Mouse (Mus musculus) spleen, adult 18-20 months (tissue): ENCODE results near the gene Gcfc2.

Experiments
- DNase-seq, 2 experiments: peaks; one replicate each; pipeline ENCODE4 v3.0.0; 2022; ENCODE audit warnings: mixed read lengths in 2 of 2

The Gcfc2 gene

DNA sequence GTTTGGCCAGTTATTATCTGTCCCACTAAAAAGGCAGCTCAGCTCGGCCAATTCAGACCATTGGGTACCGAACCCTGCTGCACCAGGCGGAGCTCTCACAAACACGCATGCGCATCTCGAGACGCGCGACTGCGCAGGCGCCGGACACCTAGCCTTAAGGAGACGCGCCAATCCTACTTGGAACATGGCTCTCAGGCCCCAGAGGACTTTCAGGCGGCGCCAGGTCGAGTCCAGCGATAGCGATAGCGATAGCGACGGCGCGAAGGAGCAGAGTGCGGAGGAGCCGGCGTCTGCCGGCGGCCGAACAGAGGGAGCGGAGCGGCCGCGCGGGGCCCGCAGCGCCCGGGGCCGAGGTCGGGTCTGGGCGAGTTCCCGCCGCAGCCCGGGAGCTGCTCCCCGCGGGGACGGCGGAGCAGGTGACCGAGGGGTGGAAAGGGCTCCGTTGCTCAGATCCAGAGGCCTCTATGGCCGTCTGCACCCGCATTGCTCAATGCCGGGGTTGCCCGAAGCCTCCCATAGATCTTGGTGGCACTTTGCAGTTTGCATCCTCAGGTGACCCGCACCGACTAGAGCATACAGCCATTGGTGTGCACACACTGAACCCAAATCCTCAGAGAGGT, at the start of gene Gcfc2:
TSS of gene Gcfc2 (plus strand) at position 147 of the 620 bp plus-strand sequence.
- peak; percentile 83 to 98 for DNase-seq

DNA sequence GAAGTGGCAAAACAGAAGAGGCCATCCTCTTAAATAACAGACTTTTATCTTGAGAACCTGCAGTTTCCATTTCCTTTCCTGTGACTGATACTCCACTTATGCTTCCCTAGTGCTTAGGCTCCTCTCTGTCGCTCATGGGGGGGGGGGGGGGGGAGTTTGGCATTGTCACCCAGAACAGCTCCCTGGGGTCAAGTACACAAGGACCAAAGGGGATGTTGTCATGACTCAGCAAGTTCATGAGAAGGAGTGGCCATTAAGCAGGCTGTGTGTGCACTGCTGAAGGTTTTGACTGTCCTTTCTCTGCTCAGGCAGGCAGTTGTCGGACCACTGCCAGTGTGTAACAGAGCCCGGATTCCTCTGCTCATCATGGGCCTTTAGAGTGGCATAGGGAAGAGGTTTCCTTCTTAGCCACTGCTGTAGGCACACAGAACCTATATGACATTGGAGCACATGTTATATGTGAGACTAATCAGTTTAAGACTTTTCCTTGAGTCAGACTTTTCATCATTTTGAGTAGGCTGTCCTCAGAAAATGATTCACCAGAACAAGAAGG, 27.7 kb upstream of the Gcfc2 start:
- no peak for DNase-seq

DNA sequence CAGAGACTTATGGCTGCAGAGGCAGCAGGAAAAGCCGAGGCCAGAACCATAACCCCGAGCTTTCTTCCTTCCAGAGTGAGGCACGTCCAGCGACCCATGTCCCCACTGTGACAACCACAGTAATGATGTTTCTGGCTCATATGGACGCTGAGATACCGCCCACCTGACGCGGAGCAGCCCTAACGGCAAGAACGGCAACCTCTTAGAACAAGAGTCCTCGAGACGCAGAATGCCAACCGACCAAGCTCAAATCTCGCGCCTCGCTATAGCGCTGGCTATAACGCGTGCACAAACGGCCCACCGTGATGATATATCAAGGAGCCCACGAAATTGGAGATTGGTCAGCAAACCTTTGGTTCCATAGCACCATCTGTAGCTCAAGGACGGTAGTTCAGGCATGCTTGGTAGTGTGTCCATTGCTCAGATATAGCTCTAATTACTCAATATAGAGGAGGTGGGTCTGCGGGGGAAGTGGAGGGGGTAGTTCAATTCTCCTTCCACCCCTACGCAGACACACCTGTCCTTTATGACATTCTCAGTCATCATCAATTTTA, 13.1 kb upstream of the Gcfc2 start:
- DNase-seq = no peak

DNA sequence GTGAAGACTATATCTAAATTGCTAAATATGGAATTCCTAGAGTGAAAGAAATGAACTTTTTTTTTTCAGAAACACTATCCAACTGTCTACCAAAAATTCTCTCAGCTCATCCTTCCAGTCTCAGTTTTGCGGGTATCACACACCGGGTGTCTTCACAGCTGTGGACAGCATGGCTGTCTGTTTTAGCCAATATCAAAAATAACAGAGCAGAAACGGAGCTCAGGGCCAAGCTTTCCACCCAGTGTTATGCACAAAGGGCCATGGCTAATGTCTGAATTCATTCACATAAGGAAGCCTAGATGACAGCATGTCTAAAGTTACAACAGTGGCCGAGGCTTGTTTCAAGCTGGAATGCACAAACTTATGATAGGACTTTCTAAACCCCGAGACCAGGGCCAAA, 12.2 kb upstream of the Gcfc2 start:
- DNase-seq = no peak

DNA sequence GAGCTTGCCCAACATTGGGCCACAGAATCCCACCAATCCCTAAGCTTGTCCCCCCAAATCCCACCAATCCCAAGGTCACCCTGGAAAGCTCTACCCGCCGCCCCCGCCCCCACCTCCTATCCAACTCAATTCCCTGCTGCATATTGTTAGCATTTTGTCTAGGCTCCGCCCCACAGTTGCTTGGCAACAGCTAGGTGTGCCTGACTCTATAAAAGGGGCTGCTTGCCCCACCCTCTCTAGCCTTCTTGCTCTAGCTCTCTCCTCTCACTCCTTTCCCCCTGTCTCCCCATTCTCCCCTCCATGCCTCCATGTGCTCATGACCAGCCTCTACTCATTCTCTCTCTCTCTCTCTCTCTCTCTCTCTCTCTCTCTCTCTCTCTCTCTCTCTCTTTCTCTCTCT, 11.8 kb upstream of the Gcfc2 start:
- no peak for DNase-seq

DNA sequence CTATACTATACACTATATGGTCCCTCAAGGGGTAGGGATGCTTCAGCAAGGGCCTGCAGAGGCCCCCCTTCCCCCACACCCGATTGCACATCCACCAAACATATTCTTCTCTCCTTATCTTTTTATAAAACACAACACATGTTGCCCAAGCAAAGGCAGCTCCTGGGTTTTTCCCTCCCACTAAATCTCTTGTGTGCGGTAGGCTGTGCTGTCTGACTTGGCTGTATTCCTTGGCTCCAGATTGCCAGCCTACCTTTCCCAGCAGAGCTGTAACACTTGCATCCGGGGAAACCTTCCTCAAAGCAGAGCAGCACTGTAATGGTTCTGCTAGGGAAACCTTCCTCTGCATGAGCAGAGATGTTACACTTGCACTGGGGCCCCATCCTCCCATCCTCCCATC, 11.3 kb upstream of the Gcfc2 start:
- DNase-seq = no peak

DNA sequence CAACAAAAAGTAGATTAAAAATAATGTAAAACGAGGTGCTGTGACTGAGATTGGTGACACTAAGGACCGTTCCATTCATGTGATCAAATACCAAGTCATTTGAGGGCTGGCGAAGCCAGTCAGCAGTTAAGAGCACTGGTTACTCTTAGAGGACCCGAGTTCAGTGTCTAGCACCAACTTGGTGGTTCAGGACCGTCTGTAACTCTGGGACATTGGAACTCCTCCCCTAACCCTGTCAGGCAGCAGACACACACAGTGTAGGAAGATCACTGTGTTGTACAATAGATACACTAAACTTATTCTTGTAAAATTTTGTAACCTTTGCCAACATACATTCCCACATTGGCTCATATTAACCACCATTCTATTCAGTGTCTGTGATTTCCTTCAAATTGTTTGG, 835 bp downstream of the Gcfc2 start:
- no peak for DNase-seq

DNA sequence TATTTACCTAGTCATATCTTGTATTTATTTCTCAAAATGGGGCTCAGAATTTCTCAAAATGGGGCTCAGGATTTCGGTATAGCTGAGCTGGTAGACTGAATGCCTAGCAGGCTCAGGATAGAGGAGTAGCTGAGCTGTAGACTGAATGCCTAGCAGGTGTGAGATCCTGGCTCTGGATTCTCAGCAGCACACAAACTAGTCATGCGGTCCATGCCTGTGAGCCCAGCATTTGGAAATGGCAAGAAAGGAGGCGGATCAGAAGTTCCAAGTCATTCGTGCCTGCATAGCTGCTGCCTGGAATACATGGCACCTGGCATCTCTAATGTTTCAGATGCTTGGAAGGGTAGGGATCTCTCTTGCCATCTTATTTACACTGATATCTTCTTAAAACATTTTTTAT, 5.9 kb downstream of the Gcfc2 start:
- no peak for DNase-seq

DNA sequence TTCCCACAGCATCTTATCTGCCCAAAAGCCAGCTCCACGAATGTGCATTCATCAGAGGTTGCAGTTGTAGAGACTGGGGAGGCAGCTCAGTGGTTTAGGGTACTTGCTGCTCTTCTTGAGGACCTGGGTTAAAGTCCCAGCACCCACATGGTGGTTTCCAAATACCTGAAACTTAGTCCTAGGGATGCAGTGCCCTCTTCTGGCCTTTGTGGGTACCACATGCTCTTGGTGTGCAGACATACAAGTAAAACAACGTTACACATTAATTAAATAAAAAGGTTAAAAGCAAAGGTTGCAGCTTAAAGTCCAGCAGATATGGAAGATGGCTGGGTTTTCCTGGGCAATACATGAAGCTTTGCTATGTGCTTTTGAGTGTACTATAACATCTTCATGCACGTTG, 9.8 kb downstream of the Gcfc2 start:
- no peak for DNase-seq

DNA sequence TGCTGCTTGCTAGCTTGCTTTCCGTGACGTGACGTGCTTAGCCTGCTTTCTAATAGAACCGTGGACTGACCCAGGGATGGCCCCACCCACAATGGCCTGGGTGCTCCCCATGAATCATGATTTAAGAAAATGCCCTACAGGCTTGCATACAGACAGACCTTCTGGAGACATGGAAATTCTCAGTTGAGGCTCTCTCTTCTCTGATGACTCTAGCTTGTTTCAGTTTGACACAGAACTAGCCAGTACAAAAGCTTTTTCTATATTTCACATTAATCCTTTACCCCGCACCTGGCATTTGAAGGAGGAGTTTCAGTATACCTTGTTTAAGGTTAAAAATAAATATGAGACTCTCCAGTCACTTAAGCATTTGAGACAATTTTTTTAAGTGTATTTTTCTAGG, 18.2 kb downstream of the Gcfc2 start:
- no peak for DNase-seq

DNA sequence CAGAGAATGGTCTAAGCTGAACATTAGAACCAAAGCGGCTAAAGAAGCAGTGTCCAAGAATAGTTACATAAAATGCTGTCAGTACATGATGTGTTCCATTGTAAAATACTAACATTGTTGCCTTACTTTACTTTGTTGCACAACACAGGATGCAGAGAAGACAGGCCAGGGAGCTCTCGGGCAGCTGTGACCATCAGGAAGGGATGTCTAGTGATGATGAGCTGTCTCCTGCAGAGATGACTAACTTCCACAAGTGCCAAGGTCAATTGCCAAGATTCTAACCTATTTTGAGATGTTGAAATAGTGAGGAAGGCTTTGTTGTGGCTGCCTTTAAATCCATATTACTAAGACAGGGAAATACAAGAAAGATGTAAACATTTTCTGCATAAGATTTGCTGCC, 19.8 kb downstream of the Gcfc2 start:
- DNase-seq = no peak

DNA sequence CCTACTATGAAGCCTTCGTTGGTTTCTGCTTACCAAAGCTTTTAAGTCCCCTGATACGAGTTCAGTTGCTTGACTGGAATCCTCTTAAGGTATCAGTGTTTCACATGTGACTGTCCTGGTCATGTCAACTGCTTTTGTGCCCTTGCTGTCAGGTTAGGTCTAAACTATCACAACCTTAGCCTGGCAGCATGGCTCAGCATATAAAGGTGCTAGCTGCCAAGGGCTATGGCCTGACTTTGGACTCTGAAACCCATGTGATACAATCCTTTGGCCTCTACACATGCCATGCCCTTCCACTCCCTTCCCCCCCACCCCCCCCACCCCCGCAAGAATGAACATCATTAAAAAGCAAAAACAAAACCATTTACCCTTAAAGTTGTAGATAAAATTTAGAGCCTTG, 21.0 kb downstream of the Gcfc2 start:
- no peak for DNase-seq

DNA sequence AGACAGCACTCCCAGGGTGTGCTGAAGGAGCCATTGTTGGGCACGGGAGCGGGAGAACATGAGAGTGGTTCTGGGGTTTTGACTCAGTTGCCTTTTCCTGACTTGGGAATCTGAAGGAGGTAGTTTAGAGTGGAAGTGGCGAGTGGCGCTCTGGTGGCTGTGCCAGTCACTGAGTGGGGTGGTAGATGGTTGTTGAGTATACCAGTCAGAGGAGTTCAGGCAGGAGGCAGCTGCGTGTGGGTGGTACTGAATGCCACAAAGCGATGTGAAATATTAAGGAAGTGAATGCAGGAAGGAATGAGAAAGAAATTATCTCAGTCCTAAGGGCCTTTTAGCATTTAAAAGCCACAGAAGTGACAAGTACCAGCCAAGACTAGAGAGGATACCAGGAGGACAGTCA, 23.4 kb downstream of the Gcfc2 start:
- DNase-seq = no peak

DNA sequence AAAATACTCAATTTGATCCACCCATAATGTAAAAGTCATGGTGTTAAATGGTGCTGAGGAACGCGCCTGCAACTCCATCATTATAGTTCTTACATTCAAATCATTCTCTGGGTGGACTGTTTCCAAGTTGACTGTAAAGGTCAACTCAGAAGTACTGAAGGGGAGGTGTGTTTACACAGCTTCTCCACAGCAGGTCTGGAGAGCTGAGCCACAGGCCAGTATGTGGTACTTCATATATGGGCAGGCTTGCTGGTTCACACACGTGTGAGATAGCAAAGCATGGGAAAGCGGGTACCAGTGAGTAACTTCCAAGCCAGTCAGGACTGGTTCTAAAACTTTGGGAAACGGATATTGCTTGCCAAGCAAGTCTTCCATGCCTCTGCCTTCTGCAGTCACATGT, 31.7 kb downstream of the Gcfc2 start:
- DNase-seq = no peak

DNA sequence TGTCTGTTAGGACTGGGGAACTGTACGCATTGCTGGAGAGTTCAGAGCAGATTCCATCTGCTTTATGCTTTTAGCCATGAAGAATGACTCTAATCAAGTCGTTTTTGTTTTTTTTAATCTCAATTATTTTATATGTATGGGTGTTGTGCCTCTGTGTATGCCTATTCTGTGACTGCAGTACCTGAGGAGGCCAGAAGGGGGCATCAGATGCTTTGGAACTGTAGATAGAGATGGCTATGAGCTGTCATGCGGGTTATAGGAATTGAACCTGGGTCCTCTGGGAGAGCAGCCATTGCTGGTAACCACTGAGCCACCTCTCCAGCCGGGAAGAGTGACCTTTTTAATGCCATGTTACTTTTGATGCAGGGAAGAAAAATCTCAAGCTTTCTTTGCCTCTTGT, 32.9 kb downstream of the Gcfc2 start:
- DNase-seq = no peak

DNA sequence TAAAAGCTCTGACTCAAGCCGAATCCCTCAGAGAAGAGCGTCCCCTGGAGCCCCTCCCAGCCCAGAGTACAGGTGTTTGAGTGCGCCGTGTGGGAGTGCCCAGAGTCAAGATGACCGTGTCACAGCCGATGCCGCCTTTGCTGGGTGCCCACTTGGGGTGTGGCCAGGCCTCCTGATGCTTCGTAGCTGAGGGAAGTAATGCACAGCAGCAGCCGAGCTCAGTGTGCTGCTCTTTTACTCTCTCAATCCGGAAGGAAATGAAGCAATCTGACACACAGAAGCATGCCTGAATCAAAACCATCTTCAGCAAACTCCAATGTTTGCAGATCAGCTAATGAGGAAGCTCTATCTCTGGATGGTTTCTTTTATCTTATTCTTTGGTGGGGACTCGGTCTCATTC, 34.5 kb downstream of the Gcfc2 start:
- DNase-seq = no peak

DNA sequence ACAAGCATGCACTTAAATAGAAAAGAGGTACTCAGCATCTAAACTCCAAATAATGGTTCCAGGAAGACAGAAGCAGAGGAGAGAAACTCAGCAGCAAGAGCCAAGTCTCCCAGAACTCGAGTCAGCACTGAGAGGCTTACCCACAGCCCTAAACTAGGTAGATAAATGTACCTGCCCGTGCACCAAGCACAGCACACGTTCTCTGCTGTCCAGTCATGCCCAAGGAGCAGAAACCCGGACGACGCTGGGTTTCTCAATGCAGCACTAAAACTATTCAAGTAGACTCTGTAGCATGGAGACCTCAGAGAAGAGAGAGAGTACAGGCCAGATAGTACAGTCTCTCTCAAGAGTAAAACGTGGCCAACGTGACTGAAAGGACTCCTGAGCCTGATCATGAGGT, 36.4 kb downstream of the Gcfc2 start:
- DNase-seq = no peak

DNA sequence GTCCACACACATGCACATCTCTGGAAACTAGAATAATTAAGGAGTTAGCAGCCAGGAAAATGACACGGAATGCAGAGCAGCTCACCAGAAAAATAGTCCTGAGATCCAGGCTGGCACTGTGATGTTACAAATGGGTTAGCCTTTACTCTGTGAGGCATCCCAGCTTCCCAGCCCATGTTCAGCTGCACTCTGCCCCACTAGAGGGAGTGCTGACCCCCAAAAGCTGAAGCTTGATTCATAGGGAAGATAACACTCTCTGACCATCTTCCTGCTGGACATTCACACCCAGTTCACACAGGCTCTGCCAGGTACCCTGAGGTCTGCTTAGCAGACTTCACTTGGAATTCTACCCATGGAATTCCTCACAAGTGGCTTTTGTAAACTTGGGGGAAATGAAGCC, 36.8 kb downstream of the Gcfc2 start:
- no peak for DNase-seq

DNA sequence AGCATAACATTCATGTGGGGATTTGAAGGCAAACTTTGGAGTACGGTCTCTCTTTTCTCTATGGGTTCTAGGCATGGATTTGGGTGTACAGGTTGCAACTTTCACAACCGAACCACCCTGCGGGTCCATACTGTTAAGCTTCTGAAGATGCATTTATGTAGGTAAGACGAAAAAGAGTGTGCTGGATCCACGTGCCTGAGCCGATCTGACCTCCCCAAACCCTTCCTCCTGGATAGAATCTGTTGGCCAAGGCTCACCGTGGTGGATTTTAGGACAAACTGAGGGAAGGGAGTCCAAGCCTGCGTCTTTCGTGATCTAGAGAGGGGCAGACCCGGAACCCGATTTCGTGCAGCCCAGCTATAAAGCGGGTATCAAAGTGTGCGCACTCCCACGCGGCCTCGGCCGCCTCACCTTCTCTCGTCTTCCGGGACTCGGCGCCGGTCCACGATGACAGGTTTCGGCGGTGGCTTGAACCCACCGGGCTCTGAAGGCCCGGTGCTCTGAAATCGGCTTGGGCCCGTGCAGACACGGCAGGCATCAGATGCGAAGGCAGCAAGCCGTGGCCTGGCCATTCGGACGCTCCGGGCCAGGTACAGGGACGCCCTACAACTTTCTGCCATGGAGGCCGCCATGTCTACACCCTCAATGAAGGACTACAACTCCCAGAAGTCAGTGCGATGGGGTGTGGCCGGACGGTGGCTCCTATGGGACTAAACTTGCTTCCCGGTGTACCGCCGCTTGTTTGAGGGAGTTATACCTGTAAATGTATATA, 42.0 kb downstream of the Gcfc2 start, which contains the start of gene Mrpl19:
TSS of gene Mrpl19 (minus strand) at position 663 of the 772 bp plus-strand sequence.
- DNase-seq = peak; percentile 78 to 94

DNA sequence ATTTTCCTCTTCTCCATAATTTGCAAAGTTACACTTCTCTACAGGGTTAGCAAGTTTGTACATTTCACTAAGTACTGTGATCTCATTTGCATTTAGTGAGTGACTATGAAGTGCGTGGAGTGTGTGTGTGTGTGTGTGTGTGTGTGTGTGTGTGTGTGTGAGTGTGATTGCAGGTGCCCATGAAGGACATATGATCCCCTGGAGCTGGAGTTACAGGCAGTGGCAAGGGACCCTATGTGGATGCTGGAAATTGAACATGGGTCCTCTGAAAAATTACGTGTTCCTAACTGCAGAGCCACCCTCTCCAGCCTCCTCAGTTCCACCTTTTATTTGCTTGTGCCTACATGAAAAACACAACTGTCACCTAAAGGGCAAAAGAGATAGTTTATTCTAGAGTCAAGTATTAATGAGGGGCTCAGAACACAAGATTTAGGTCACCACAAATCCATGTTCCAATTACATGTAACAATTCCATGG, 42.6 kb downstream of the Gcfc2 start:
- DNase-seq = no peak

DNA sequence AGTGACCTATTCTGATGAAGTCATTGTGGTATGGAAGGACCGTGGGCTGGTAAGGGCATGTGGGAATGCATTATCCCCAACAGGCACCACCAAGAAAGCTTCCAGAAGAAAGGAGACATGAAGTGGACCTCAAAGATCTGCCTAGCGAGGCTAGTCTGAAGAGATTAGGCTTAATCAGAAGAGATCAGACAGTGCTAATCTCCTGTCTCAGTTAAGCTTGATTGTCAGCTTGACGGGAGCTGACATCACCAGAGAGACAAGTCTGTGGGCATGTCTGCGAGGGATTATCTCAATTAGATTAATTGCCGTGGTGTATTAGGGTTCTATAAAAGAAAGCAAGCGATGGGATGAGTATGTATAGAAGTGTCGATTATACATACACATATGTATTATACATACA, 47.7 kb downstream of the Gcfc2 start:
- DNase-seq = no peak

DNA sequence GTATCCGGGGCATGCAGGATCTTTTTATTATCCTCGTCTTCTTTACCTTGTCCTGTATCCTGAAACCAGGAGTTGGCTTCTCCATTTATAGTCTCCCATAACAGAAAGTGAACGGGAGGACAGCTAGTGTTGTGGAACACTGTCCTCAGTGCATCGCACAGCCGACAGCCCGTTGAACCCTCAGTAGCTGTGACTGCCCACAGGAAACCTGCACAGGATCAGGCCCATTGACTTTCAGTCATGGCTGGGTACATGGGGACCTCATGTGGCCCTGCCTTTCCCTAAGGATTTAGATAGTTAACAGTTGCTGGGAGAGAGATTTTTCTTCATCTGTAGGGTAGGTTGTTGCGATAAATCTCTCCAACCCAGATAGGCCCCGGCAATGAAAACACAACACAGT, 49.1 kb downstream of the Gcfc2 start:
- no peak for DNase-seq

DNA sequence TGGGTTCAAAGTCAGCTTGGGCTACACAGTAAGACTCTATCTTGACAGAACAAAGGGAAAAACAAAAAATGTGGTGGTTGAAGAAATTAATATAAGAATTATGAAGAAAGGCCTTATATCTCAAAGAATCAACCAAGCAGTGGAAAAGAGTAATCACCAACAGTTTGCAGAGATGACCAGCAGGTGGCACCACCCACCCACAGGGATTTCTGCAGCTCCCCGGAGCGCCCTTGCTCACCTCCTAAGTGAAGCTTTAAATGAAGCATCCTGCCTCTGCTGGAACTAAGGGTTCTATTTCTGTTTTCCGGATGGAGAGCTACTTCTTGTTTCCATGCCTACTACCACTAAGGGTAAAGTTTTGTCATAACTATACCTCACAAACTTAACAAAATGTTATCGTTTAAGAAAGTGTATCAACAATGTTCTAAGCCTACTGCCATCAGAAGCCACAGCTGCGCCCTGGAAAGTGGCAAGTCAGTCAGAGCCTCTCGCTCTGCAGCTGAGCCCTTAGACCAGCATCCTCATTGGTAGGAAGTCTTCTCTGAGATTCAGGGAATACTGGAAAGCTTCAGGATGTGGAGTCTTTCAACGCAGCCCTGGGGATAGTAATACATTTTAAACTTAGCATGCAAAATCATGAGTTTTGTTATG, 52.6 kb downstream of the Gcfc2 start:
- peak; percentile 11 to 70 for DNase-seq
